Mouse (Mus musculus): ENCODE measurements at regions not wholly inside any gene's neighbourhood (a gene's known extent, or its start where the extent isn't known, plus 50 kb on each side); places are given as distances from the start of the nearest gene placed in this dataset.

GRCm38 (mm10) chr12:12765490-12766058 is 176.1 kb downstream of the Mycn start:
- Histone ChIP-seq H3K4me3 (ENCODE audit: low read depth, low read length) (no peak overlapping the region), H3K4me1 (ENCODE audit: control insufficient read depth, insufficient read depth, low read length) (0 out of 2 replicates have a peak, but pooled peaks cover 4% of the 10 kb centered on the region), H3K36me3 (ENCODE audit: control insufficient read depth, insufficient read depth, low read length) (no peaks in the 10 kb centered on the region), H3K9ac (ENCODE audit: low read depth, low read length) (no peak overlapping the region), H3K4me2 (no peak overlapping the region), H3K27ac (ENCODE audit: low read depth, low read length) (no peak overlapping the region), H3K9me3 (replicated peaks; ENCODE audit: control insufficient read depth, low read length) (no peaks in the 10 kb centered on the region), H3K27me3 (ENCODE audit: control insufficient read depth, insufficient read depth, low read length) (no peaks in the 10 kb centered on the region)
- WGBS (ENCODE audit: insufficient replicate concordance), result 48% methylated on average over 7 of the region's 7 CpGs
- no peak for ATAC-seq (replicated peaks; ENCODE audit: insufficient number of reproducible peaks, low FRiP score, low TSS enrichment)

- Histone ChIP-seq H3K27ac (ENCODE audit: low read depth, low read length) (no peak overlapping the region), H3K36me3 (ENCODE audit: control insufficient read depth, insufficient read depth, low read length) (no peaks in the 10 kb centered on the region), H3K27me3 (ENCODE audit: control insufficient read depth, insufficient read depth, low read length) (no peaks in the 10 kb centered on the region), H3K9me3 (replicated peaks; ENCODE audit: control insufficient read depth, low read length) (no peaks in the 10 kb centered on the region), H3K4me1 (ENCODE audit: control insufficient read depth, insufficient read depth, low read length) (0 out of 2 replicates have a peak, but pooled peaks cover 4% of the 10 kb centered on the region), H3K9ac (ENCODE audit: low read depth, low read length) (no peak overlapping the region), H3K4me2 (no peak overlapping the region), H3K4me3 (ENCODE audit: low read depth, low read length) (no peak overlapping the region)
- WGBS (ENCODE audit: insufficient replicate concordance), result 64% methylated on average over 8 of the region's 8 CpGs
- no peak for ATAC-seq (replicated peaks; ENCODE audit: insufficient number of reproducible peaks, low FRiP score, low TSS enrichment)
Measured at GRCm38 (mm10) chr12:12765055-12765454, 176.7 kb downstream of the Mycn start.

GRCm38 (mm10) chr12:12764586-12764985 is 177.1 kb downstream of the Mycn start:
- Histone ChIP-seq H3K27ac (ENCODE audit: low read depth, low read length) (no peak overlapping the region), H3K4me3 (ENCODE audit: low read depth, low read length) (no peak overlapping the region), H3K9ac (ENCODE audit: low read depth, low read length) (no peak overlapping the region), H3K4me2 (no peak overlapping the region), H3K27me3 (ENCODE audit: control insufficient read depth, insufficient read depth, low read length) (no peaks in the 10 kb centered on the region), H3K36me3 (ENCODE audit: control insufficient read depth, insufficient read depth, low read length) (no peaks in the 10 kb centered on the region), H3K4me1 (ENCODE audit: control insufficient read depth, insufficient read depth, low read length) (0 out of 2 replicates have a peak, but pooled peaks cover 4% of the 10 kb centered on the region), H3K9me3 (replicated peaks; ENCODE audit: control insufficient read depth, low read length) (no peaks in the 10 kb centered on the region)
- no peak for ATAC-seq (replicated peaks; ENCODE audit: insufficient number of reproducible peaks, low FRiP score, low TSS enrichment)
- WGBS (ENCODE audit: insufficient replicate concordance), result 70% methylated on average over 4 of the region's 4 CpGs

- no peak for ATAC-seq (replicated peaks; ENCODE audit: insufficient number of reproducible peaks, low FRiP score, low TSS enrichment)
- H3K36me3 ChIP-seq (ENCODE audit: control insufficient read depth, insufficient read depth, low read length), result no peaks in the 10 kb centered on the region
- H3K27me3 ChIP-seq (ENCODE audit: control insufficient read depth, insufficient read depth, low read length), result no peaks in the 10 kb centered on the region
- no peak overlapping the region for H3K27ac ChIP-seq (ENCODE audit: low read depth, low read length)
- WGBS (ENCODE audit: insufficient replicate concordance), result 88% methylated on average over 2 of the region's 2 CpGs
- H3K4me3 ChIP-seq (ENCODE audit: low read depth, low read length), result no peak overlapping the region
- no peak overlapping the region for H3K9ac ChIP-seq (ENCODE audit: low read depth, low read length)
- H3K9me3 ChIP-seq (replicated peaks; ENCODE audit: control insufficient read depth, low read length), result no peaks in the 10 kb centered on the region
- H3K4me2 ChIP-seq, result no peak overlapping the region
- no peaks in the 10 kb centered on the region for H3K4me1 ChIP-seq (ENCODE audit: control insufficient read depth, insufficient read depth, low read length)
Measured at GRCm38 (mm10) chr12:12756301-12756948, 185.3 kb downstream of the Mycn start.

GRCm38 (mm10) chr12:12753849-12754248 is 187.9 kb downstream of the Mycn start:
- no peak overlapping the region for H3K4me2 ChIP-seq
- H3K9me3 ChIP-seq (replicated peaks; ENCODE audit: control insufficient read depth, low read length), result no peaks in the 10 kb centered on the region
- H3K36me3 ChIP-seq (ENCODE audit: control insufficient read depth, insufficient read depth, low read length), result no peaks in the 10 kb centered on the region
- H3K27me3 ChIP-seq (ENCODE audit: control insufficient read depth, insufficient read depth, low read length), result no peaks in the 10 kb centered on the region
- no peak overlapping the region for H3K9ac ChIP-seq (ENCODE audit: low read depth, low read length)
- H3K27ac ChIP-seq (ENCODE audit: low read depth, low read length), result no peak overlapping the region
- H3K4me3 ChIP-seq (ENCODE audit: low read depth, low read length), result no peak overlapping the region
- ATAC-seq (replicated peaks; ENCODE audit: insufficient number of reproducible peaks, low FRiP score, low TSS enrichment), result no peak
- H3K4me1 ChIP-seq (ENCODE audit: control insufficient read depth, insufficient read depth, low read length), result no peaks in the 10 kb centered on the region
- WGBS (ENCODE audit: insufficient replicate concordance), result 56% methylated on average over 9 of the region's 9 CpGs

- Histone ChIP-seq H3K27ac (ENCODE audit: low read depth, low read length) (no peak overlapping the region), H3K36me3 (ENCODE audit: control insufficient read depth, insufficient read depth, low read length) (no peaks in the 10 kb centered on the region), H3K9me3 (replicated peaks; ENCODE audit: control insufficient read depth, low read length) (no peaks in the 10 kb centered on the region), H3K4me1 (ENCODE audit: control insufficient read depth, insufficient read depth, low read length) (no peaks in the 10 kb centered on the region), H3K4me2 (no peak overlapping the region), H3K9ac (ENCODE audit: low read depth, low read length) (no peak overlapping the region), H3K27me3 (ENCODE audit: control insufficient read depth, insufficient read depth, low read length) (no peaks in the 10 kb centered on the region), H3K4me3 (ENCODE audit: low read depth, low read length) (no peak overlapping the region)
- WGBS (ENCODE audit: insufficient replicate concordance), result 88% methylated on average over 10 of the region's 10 CpGs
- ATAC-seq (replicated peaks; ENCODE audit: insufficient number of reproducible peaks, low FRiP score, low TSS enrichment), result no peak
Measured at GRCm38 (mm10) chr12:12751670-12752426, 189.9 kb downstream of the Mycn start.

GRCm38 (mm10) chr12:12749690-12750089 is 192.0 kb downstream of the Mycn start:
- no peak overlapping the region for H3K9ac ChIP-seq (ENCODE audit: low read depth, low read length)
- no peaks in the 10 kb centered on the region for H3K36me3 ChIP-seq (ENCODE audit: control insufficient read depth, insufficient read depth, low read length)
- H3K4me2 ChIP-seq, result no peak overlapping the region
- 75% methylated on average over 3 of the region's 3 CpGs for WGBS (ENCODE audit: insufficient replicate concordance)
- H3K9me3 ChIP-seq (replicated peaks; ENCODE audit: control insufficient read depth, low read length), result no peaks in the 10 kb centered on the region
- H3K4me1 ChIP-seq (ENCODE audit: control insufficient read depth, insufficient read depth, low read length), result no peaks in the 10 kb centered on the region
- H3K27ac ChIP-seq (ENCODE audit: low read depth, low read length), result no peak overlapping the region
- H3K27me3 ChIP-seq (ENCODE audit: control insufficient read depth, insufficient read depth, low read length), result no peaks in the 10 kb centered on the region
- no peak overlapping the region for H3K4me3 ChIP-seq (ENCODE audit: low read depth, low read length)
- ATAC-seq (replicated peaks; ENCODE audit: insufficient number of reproducible peaks, low FRiP score, low TSS enrichment), result no peak

GRCm38 (mm10) chr12:12746852-12747454 is 194.8 kb downstream of the Mycn start:
- Histone ChIP-seq H3K9ac (ENCODE audit: low read depth, low read length) (no peak overlapping the region), H3K4me1 (ENCODE audit: control insufficient read depth, insufficient read depth, low read length) (no peaks in the 10 kb centered on the region), H3K36me3 (ENCODE audit: control insufficient read depth, insufficient read depth, low read length) (no peaks in the 10 kb centered on the region), H3K9me3 (replicated peaks; ENCODE audit: control insufficient read depth, low read length) (no peaks in the 10 kb centered on the region), H3K4me2 (no peak overlapping the region), H3K27ac (ENCODE audit: low read depth, low read length) (no peak overlapping the region), H3K27me3 (ENCODE audit: control insufficient read depth, insufficient read depth, low read length) (no peaks in the 10 kb centered on the region), H3K4me3 (ENCODE audit: low read depth, low read length) (no peak overlapping the region)
- WGBS (ENCODE audit: insufficient replicate concordance), result 46% methylated on average over 4 of the region's 4 CpGs
- no peak for ATAC-seq (replicated peaks; ENCODE audit: insufficient number of reproducible peaks, low FRiP score, low TSS enrichment)
